Mouse (Mus musculus) large intestine, adult 2 months (tissue): Measurements from ENCODE around the gene Olfr1233. TPM values are rescaled to one million over a fixed set of nuclear protein-coding genes. Genes with fewer than 3 reads are reported as not detected.

ENCODE experiments used
- DNase-seq: peaks from one replicate; pipeline ENCODE4 v3.0.0-alpha.2; 2012; ENCODE audit warnings: low read depth, low spot score
- WGBS: fragments of 180-500 bp; shearing (Covaris S2); methylation state at CpG from one replicate; pipeline ENCODE4 v1.1.7; 2018; 5-methylcytosine and 5-hydroxymethylcytosine counted together
- polyA plus RNA-seq: library from polyadenylated mRNA; depleted of rRNA; stranded (reverse); fragments of >200 nt; gene quantifications from 2 replicates; pipeline ENCODE4 v1.2.3, GENCODE M21; 2012; rRNA removed

Gene Olfr1233
- not detected in 2 replicates for polyA plus RNA-seq

DNA sequence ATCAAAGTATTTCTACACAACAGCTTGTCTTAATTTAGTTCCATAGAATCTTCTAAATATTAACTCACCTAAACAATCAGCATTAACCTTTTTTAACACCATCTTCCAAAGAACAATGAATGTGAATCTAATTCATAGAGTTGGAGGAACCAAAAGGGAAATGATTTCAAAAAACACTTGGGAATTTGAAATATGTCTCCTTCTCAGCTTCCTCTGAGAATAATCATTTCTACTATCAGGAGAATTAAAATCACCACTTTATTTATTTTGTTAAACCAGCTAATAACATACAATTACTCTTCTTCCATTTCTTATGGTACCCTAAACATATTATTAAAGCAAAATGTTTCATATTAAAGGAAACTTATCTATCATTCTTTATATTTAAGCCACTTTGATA, at the start of gene Olfr1233:
Gene Olfr1233, minus strand, starts transcription at position 101 of the 400 bp plus-strand sequence.
- DNase-seq: no peak

- WGBS: 76% methylated on average over 4 of the region's 4 CpGs
- no peak for DNase-seq
Measured at GRCm38 (mm10) chr2:89364765-89365164, 22.6 kb upstream of the Olfr1233 start, which contains the start of gene Olfr1234. Gene Olfr1234, minus strand, starts transcription at chr2:89364865.

DNA sequence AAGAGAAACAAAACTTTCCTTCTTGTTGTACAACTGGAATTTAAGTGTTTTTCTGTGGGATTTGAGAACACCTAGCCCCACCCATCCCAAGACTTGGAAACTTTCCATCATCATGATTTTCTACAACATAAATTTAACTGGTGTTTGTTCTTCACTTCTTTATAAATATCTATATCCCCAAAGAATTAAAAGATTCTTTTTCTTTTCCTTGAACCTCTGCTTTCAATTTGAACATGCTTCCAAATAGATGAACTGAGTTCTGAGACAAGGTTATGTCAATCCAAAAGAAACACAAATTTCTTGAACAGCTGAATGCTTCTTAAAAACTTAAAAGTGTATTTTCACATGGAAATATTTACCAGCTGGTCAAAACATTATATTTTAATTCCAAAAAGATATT, 12.6 kb downstream of the Olfr1233 start, which contains the start of gene Olfr1232:
Gene Olfr1232, minus strand, starts transcription at position 101 of the 400 bp plus-strand sequence.
- DNase-seq: no peak

DNA sequence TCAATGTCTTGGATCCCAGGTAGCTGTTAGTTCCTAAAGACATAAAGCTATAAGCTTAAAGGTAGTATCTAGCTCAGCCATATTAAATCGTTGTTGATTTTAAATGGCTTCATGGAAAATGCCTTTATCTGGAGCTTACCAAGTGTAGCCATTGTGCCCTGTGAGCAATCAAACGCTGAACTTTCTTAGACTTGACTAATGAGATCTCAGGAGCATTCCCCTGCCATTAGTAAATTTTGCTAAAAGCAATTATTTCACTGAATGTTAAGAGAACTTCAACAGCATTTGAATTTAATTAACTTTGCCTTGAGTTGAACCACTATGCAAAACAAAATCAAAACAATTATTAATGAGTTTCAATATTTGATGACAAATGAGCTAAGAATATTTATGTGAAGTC, 35.2 kb downstream of the Olfr1233 start, which contains the start of gene Olfr1231:
Gene Olfr1231, minus strand, starts transcription at position 101 of the 400 bp plus-strand sequence.
- WGBS: 74% methylated on average over 2 of the region's 2 CpGs
- no peak for DNase-seq

GRCm38 (mm10) chr2:89297168-89297567, 45.0 kb downstream of the Olfr1233 start, which contains the start of gene Olfr1230:
Gene Olfr1230, minus strand, starts transcription at chr2:89297268.
- 82% methylated on average over 1 of the region's 1 CpGs for WGBS
- DNase-seq: no peak

DNA sequence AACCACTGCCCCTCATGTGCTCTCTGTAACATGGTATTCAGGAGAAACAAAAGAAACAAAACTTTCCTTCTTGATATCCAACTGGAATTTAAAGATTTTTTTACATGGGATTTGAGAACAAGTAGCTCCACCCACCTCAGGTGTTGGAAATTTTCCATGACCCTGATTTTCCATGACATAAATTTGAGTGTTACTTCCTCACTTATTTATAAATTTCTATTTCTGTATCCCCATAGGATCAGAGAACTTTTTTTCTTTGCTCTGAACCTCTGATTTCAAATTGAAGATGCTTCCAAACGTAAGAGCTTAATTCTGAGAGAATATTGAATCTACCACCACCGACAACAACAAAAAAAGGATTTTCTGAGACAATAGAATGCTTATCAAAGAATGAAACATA, 54.3 kb downstream of the Olfr1233 start, which contains the start of gene Olfr1229:
Gene Olfr1229, minus strand, starts transcription at position 101 of the 400 bp plus-strand sequence.
- DNase-seq: no peak
- 68% methylated on average over 2 of the region's 2 CpGs for WGBS

Other genes starting within 250 kb of the Olfr1233 start
- gene Olfr1220, start 235.6 kb downstream of the Olfr1233 start, polyA plus RNA-seq: not detected in 2 replicates
- not detected in 2 replicates for gene Olfr1221, start 225.1 kb downstream of the Olfr1233 start, polyA plus RNA-seq
- not detected in 2 replicates for gene Olfr1222, start 209.3 kb downstream of the Olfr1233 start, polyA plus RNA-seq
- not detected in 2 replicates for gene Olfr1223, start 190.8 kb downstream of the Olfr1233 start, polyA plus RNA-seq
- not detected in 2 replicates for gene Olfr1224-ps1, start 178.3 kb downstream of the Olfr1233 start, polyA plus RNA-seq
- not detected in 2 replicates for gene Olfr1225, start 167.7 kb downstream of the Olfr1233 start, polyA plus RNA-seq
- not detected in 2 replicates for gene Olfr1226, start 142.3 kb downstream of the Olfr1233 start, polyA plus RNA-seq
- gene Olfr1228, start 88.3 kb downstream of the Olfr1233 start, polyA plus RNA-seq: not detected in 2 replicates
- gene Olfr1229, start 54.4 kb downstream of the Olfr1233 start, polyA plus RNA-seq: not detected in 2 replicates
- gene Olfr1230, start 45.1 kb downstream of the Olfr1233 start, polyA plus RNA-seq: not detected in 2 replicates
- gene Olfr1231, start 35.3 kb downstream of the Olfr1233 start, polyA plus RNA-seq: not detected in 2 replicates
- gene Olfr1232, start 12.7 kb downstream of the Olfr1233 start, polyA plus RNA-seq: not detected in 2 replicates
- not detected in 2 replicates for gene Olfr1234, start 22.5 kb upstream of the Olfr1233 start, polyA plus RNA-seq
- gene Olfr1238, start 67.3 kb upstream of the Olfr1233 start, polyA plus RNA-seq: not detected in 2 replicates
- not detected in 2 replicates for gene Olfr1239, start 78.0 kb upstream of the Olfr1233 start, polyA plus RNA-seq
- gene Olfr1240, start 100.6 kb upstream of the Olfr1233 start, polyA plus RNA-seq: not detected in 2 replicates
- not detected in 2 replicates for gene Olfr1241, start 144.7 kb upstream of the Olfr1233 start, polyA plus RNA-seq
- gene Olfr1242, start 155.9 kb upstream of the Olfr1233 start, polyA plus RNA-seq: not detected in 2 replicates
- not detected in 2 replicates for gene Olfr1243, start 189.1 kb upstream of the Olfr1233 start, polyA plus RNA-seq
- gene Olfr1245, start 236.0 kb upstream of the Olfr1233 start, polyA plus RNA-seq: not detected in 2 replicates